Mouse (Mus musculus) forebrain, embryonic 13.5 days (tissue): Measurements from ENCODE around the gene Slc2a13. TPM values are rescaled to one million over a fixed set of nuclear protein-coding genes. Genes with fewer than 3 reads are reported as not detected.

Source experiments
- ATAC-seq: fragments of 200-750 bp; cut with Nextera tagmentation; 2 replicates; pipeline ENCODE4 v1.8.0; 2017
- H3K27ac ChIP-seq: fragments of 300-500 bp; sonication (generic); 2 replicates; pipeline ENCODE4 v1.5.1; 2015; ENCODE audit warnings: inconsistent platforms, mild to moderate bottlenecking, moderate library complexity
- H3K27me3 ChIP-seq: fragments of 300-500 bp; sonication (generic); 2 replicates; pipeline ENCODE4 v1.6.1; 2015; ENCODE audit warnings: mild to moderate bottlenecking, inconsistent platforms
- H3K36me3 ChIP-seq: fragments of 300-500 bp; sonication (generic); 2 replicates; pipeline ENCODE4 v1.6.1; 2015; ENCODE audit warnings: mild to moderate bottlenecking, inconsistent platforms; ENCODE audit not compliant: poor library complexity, severe bottlenecking
- H3K4me1 ChIP-seq: fragments of 300-500 bp; sonication (generic); 2 replicates; pipeline ENCODE4 v1.6.1; 2015; ENCODE audit warnings: inconsistent platforms
- H3K4me2 ChIP-seq: fragments of 300-500 bp; sonication (generic); 2 replicates; pipeline ENCODE4 v1.6.1; 2015; ENCODE audit warnings: inconsistent platforms, mild to moderate bottlenecking, moderate library complexity
- H3K4me3 ChIP-seq: fragments of 300-500 bp; sonication (generic); 2 replicates; pipeline ENCODE4 v1.5.1; 2015; ENCODE audit warnings: mild to moderate bottlenecking, inconsistent platforms
- H3K9ac ChIP-seq: fragments of 300-500 bp; sonication (generic); 2 replicates; pipeline ENCODE4 v1.6.1; 2015; ENCODE audit warnings: mild to moderate bottlenecking, inconsistent platforms
- H3K9me3 ChIP-seq: fragments of 300-500 bp; sonication (generic); replicated peaks from 2 replicates; pipeline ENCODE4 v1.6.1; 2016; ENCODE audit warnings: inconsistent platforms
- WGBS: fragments of 180-500 bp; shearing (Covaris S2); methylation state at CpG from one replicate; pipeline ENCODE4 v1.1.7; 2015; 5-methylcytosine and 5-hydroxymethylcytosine counted together
- polyA plus RNA-seq: library from polyadenylated mRNA; unstranded; fragments of >200 nt; fragmentation: Nextera tagmentation; extraction: Ambion mirVana; gene quantifications from 2 replicates; pipeline ENCODE4 v1.2.1, GENCODE M21; 2015

Slc2a13 gene
- polyA plus RNA-seq, 1 experiment from 2014 or later = 1.7 TPM

GRCm38 (mm10) chr15:91406979-91407378, 166.1 kb downstream of the Slc2a13 start:
- Histone ChIP-seq H3K4me1 (no peaks in the 10 kb centered on the region), H3K27me3 (no peaks in the 10 kb centered on the region), H3K4me3 (no peak overlapping the region), H3K27ac (no peak overlapping the region), H3K4me2 (no peak overlapping the region), H3K9ac (no peak overlapping the region), H3K9me3 (no peaks in the 10 kb centered on the region), H3K36me3 (no peaks in the 10 kb centered on the region)
- WGBS = 68% methylated on average over 7 of the region's 7 CpGs
- no peak for ATAC-seq

DNA sequence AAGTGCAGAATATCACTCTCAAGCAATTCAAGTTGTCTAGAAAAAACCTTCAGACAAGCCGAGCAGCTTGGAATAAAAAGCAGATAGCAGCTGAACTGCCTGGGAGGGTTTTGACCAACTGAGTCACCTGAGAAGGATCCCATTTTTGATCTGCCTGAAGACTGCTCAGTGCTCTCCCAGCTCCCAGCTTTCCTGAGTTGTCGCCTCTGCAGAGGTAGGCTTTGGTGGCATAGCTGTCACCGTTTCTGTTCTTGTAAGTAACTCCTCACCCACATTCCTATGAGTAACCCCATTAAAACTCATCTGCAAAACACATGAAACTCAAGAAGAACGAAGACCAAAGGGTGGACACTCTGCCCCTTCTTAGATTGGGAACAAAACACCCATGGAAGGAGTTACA, 177.9 kb downstream of the Slc2a13 start:
- WGBS = 93% methylated on average over 4 of the region's 4 CpGs
- no peak for ATAC-seq
- H3K27me3 ChIP-seq = no peaks in the 10 kb centered on the region

GRCm38 (mm10) chr15:91383694-91384093, 189.4 kb downstream of the Slc2a13 start:
- Histone ChIP-seq H3K4me3 (no peak overlapping the region), H3K9me3 (no peaks in the 10 kb centered on the region), H3K4me1 (peaks cover 5% of the 10 kb centered on the region; the same call in 1 of the 2 replicates), H3K4me2 (no peak overlapping the region), H3K27me3 (no peaks in the 10 kb centered on the region), H3K27ac (no peak overlapping the region), H3K9ac (no peak overlapping the region), H3K36me3 (no peaks in the 10 kb centered on the region)
- ATAC-seq = no peak
- 86% methylated on average over 1 of the region's 1 CpGs for WGBS

More for the DNA sequence above, 177.9 kb downstream of the Slc2a13 start:
- H3K9me3 ChIP-seq = no peaks in the 10 kb centered on the region
- H3K36me3 ChIP-seq = no peaks in the 10 kb centered on the region
- H3K27ac ChIP-seq = no peak overlapping the region
- no peak overlapping the region for H3K4me2 ChIP-seq
- H3K4me3 ChIP-seq = no peak overlapping the region
- no peak overlapping the region for H3K9ac ChIP-seq
- no peaks in the 10 kb centered on the region for H3K4me1 ChIP-seq

DNA sequence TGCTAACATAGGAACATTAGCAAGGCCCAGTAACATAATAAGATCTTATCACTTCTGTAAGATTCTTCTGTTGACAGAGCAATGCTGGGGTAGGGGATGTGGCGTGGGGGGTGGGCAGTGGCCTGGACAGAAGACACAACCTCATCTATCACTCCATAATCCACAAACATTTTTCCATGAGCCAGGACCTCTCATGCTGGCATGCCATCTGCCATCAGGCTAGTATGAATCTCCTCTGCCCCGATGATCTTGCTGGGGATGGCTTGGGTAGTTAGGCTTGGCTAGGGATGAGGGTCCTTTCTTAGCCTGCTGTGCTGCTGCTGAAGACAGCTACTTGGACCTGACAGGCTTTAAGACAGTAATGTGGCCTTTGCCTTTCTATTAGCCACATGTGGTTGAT, 190.5 kb downstream of the Slc2a13 start:
- Histone ChIP-seq H3K9me3 (no peaks in the 10 kb centered on the region), H3K4me2 (no peak overlapping the region), H3K27ac (no peak overlapping the region), H3K4me1 (peaks cover 6% of the 10 kb centered on the region; the same call in 1 of the 2 replicates), H3K36me3 (no peaks in the 10 kb centered on the region), H3K9ac (no peak overlapping the region), H3K4me3 (no peak overlapping the region), H3K27me3 (no peaks in the 10 kb centered on the region)
- WGBS = 88% methylated on average over 2 of the region's 2 CpGs
- no peak for ATAC-seq

DNA sequence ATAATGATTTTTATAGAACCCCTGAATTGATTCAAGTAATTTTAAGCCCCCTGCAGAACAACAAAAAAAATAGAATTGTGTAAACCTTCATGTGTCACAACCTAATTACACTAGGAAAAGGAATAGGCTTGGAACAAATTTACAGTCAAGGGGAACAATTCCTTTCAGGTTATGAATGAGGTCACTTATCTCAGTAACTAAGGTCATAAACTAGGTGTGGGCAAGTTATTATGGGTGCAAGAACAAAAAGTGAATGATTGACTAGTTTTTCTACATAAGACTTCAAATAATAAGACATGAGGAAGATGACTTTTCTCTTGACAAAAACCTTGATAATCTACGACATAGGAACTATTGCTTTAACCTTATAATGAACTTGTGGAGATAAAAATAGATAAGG, 191.2 kb downstream of the Slc2a13 start:
- H3K9me3 ChIP-seq = no peaks in the 10 kb centered on the region
- no peak overlapping the region for H3K4me2 ChIP-seq
- H3K27ac ChIP-seq = no peak overlapping the region
- 95% methylated on average over 1 of the region's 1 CpGs for WGBS
- H3K4me1 ChIP-seq = peaks cover 13% of the 10 kb centered on the region
- no peaks in the 10 kb centered on the region for H3K27me3 ChIP-seq
- ATAC-seq = no peak
- no peaks in the 10 kb centered on the region for H3K36me3 ChIP-seq
- H3K4me3 ChIP-seq = no peak overlapping the region
- no peak overlapping the region for H3K9ac ChIP-seq

DNA sequence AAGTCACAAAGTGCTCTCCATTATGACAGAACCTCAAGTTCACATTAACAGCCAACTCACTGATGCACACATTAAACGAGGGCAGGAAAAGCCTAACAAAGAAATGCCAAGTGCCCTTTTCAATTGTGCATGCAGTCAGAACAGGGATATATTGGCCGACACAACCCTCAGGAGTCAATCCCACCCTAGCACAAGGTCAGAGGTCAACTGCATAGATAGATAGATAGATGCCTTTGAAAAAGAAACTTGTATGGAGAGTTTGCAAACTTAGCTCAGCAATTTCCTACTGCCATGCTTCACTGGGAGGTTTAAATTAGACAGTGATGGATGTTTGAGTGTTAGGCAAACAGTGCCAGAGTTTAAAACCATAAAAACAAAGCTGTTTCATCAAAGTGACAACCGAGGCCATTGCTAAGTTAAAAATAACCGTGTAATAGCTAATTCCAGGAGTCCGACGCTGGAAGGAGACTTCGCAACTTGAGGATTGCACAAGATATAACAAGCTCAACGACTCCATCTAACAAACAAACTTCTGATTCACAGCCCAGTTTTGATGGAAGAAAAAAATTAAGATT, 194.2 kb downstream of the Slc2a13 start:
- Histone ChIP-seq H3K36me3 (no peaks in the 10 kb centered on the region), H3K4me1 (peaks cover 38% of the 10 kb centered on the region), H3K27me3 (no peaks in the 10 kb centered on the region), H3K27ac (no peak overlapping the region), H3K4me3 (no peak overlapping the region), H3K9me3 (no peaks in the 10 kb centered on the region), H3K9ac (no peak overlapping the region), H3K4me2 (no peak overlapping the region)
- 71% methylated on average over 8 of the region's 8 CpGs for WGBS
- ATAC-seq = no peak

GRCm38 (mm10) chr15:91377568-91377967, 195.5 kb downstream of the Slc2a13 start:
- Histone ChIP-seq H3K4me1 (peaks cover 51% of the 10 kb centered on the region), H3K27ac (peak overlapping the region; percentile 68)
- peak; percentile 37 for ATAC-seq

GRCm38 (mm10) chr15:91377105-91377504, 196.0 kb downstream of the Slc2a13 start:
- Histone ChIP-seq H3K4me1 (peaks cover 56% of the 10 kb centered on the region), H3K4me3 (no peak overlapping the region), H3K9ac (no peak overlapping the region), H3K4me2 (peak overlapping the region; percentile 7; the same call in 1 of the 2 replicates), H3K9me3 (no peaks in the 10 kb centered on the region), H3K27me3 (no peaks in the 10 kb centered on the region), H3K36me3 (no peaks in the 10 kb centered on the region), H3K27ac (peak overlapping the region; percentile 68)
- WGBS = 35% methylated on average over 11 of the region's 11 CpGs
- peak; percentile 83 for ATAC-seq

More at GRCm38 (mm10) chr15:91377568-91377967, 195.5 kb downstream of the Slc2a13 start:
- WGBS = 72% methylated on average over 11 of the region's 11 CpGs
- Histone ChIP-seq H3K4me2 (peak overlapping the region; percentile 7; the same call in 1 of the 2 replicates), H3K36me3 (no peaks in the 10 kb centered on the region), H3K4me3 (no peak overlapping the region), H3K27me3 (no peaks in the 10 kb centered on the region), H3K9me3 (no peaks in the 10 kb centered on the region), H3K9ac (no peak overlapping the region)

DNA sequence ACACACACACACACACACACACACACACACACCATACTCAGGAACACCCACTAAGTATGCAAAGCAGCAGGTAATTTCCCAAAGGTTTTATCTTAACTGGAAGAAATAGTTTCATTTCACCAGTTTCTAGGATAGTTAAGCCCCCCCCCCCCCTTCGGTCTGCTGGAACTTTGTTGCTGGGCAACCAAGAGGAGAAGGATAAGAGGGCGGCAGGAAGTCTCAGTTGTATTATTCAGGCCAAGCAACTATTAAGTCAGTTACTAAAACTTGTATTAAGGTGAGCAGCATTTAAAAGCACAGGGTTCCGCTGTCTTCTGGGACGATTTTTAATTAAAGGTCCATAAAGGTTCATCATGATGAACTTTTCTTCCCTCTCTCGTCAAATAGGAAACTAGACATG, 198.6 kb downstream of the Slc2a13 start:
- Histone ChIP-seq H3K9ac (no peak overlapping the region), H3K36me3 (no peaks in the 10 kb centered on the region), H3K4me3 (no peak overlapping the region), H3K4me1 (peaks cover 62% of the 10 kb centered on the region), H3K9me3 (no peaks in the 10 kb centered on the region), H3K4me2 (no peak overlapping the region), H3K27me3 (no peaks in the 10 kb centered on the region), H3K27ac (no peak overlapping the region)
- 34% methylated on average over 5 of the region's 5 CpGs for WGBS
- ATAC-seq = no peak

DNA sequence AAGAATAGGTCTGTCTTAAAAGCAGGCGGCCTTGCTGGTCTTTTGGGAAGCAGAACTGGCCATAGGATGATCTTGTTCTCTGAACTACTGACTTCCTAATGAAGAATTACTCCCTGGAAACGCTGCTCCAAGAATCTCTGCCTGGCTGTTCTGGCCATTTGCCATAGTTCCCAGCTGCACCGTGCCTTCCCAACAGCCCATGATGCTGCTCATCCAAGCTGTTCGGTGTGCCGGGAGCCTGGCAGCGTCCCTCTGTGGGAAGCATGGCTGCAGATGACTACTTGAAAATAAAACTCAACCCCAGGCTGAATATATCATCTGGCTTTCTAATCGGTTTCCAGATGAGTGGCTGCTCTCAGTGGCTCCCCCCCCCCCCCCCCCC, 199.9 kb downstream of the Slc2a13 start:
- H3K27ac ChIP-seq = peak overlapping the region; percentile 84
- H3K9me3 ChIP-seq = no peaks in the 10 kb centered on the region
- no peak overlapping the region for H3K9ac ChIP-seq
- 47% methylated on average over 7 of the region's 7 CpGs for WGBS
- peaks cover 62% of the 10 kb centered on the region for H3K4me1 ChIP-seq
- ATAC-seq = peak; percentile 80
- no peaks in the 10 kb centered on the region for H3K27me3 ChIP-seq
- no peak overlapping the region for H3K4me3 ChIP-seq
- H3K36me3 ChIP-seq = no peaks in the 10 kb centered on the region
- no peak overlapping the region for H3K4me2 ChIP-seq

DNA sequence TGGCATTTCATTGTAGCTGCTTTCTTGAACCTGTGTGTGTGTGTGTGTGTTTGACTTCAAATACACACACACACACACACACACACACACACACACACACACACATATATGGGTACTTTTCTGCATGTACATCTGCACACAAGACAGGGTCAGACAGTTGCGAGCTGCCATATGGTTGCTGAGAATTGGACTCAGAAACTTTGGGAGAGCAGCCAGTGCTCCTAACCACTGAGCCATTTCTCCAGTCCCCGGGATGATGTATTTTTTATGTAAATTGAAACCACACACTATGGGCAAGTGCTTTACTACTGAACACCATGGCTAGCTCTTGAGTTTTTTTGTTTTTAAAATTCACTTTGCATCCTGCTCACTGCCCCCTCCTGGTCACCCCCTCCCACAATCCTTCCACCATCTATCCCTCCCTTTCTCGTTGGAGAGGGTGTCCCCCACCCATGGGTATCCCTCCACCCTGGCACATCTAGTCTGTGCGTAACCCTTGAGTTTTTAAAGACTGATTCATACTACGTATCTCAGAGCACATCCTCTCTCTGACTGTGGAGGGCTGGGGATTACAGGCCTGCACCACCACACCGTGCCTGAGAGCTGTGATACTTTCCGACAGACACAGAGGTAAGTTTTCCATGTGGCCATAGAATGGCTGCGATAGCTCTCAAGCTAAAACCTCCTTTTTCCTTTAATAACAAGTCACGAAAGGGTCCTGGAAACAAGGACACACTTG, 200.4 kb downstream of the Slc2a13 start:
- whole genome bisulfite sequencing = 67% methylated on average over 9 of the region's 9 CpGs
- ATAC-seq = peak; percentile 48
- no peak overlapping the region for H3K4me2 ChIP-seq
- H3K9me3 ChIP-seq = no peaks in the 10 kb centered on the region
- peak overlapping the region; percentile 84 for H3K27ac ChIP-seq
- H3K4me3 ChIP-seq = no peak overlapping the region
- H3K27me3 ChIP-seq = no peaks in the 10 kb centered on the region
- no peaks in the 10 kb centered on the region for H3K36me3 ChIP-seq
- H3K4me1 ChIP-seq = peaks cover 62% of the 10 kb centered on the region
- no peak overlapping the region for H3K9ac ChIP-seq

DNA sequence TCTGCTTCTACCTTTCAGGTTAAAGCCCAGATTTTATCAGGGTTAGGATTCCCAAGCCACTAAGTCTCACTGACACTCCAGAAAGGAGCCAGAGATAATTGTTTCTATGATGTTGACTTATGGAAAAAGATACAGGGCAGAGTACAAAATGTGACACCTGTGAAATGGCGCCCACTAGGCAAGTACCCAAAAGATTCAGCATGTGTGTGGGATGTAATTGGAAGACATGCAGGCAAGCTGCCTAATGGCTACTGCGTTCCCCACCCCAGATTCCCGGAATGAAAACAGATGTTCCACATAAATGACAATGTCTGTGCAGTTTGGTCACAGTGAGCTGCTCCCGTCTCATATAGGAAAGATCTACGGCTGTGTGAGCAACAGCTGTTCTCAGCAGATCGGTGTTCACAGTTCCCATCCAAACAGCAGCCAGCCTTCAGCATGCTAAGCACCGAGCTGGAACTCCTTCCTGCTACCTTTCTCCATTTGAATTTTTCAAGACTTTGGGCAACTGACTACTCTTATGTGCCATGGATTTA, 201.1 kb downstream of the Slc2a13 start:
- Histone ChIP-seq H3K4me3 (no peak overlapping the region), H3K27me3 (no peaks in the 10 kb centered on the region), H3K9ac (no peak overlapping the region), H3K27ac (peak overlapping the region; percentile 84; the same call in 1 of the 2 replicates), H3K4me1 (peaks cover 55% of the 10 kb centered on the region), H3K4me2 (no peak overlapping the region), H3K36me3 (no peaks in the 10 kb centered on the region), H3K9me3 (no peaks in the 10 kb centered on the region)
- 73% methylated on average over 7 of the region's 7 CpGs for WGBS
- ATAC-seq = no peak
